Mouse (Mus musculus) midbrain, embryonic 15.5 days (tissue): Measurements from ENCODE around the gene Baz2a. TPM values are rescaled to one million over a fixed set of nuclear protein-coding genes. Genes with fewer than 3 reads are reported as not detected.
"Not testable (repeated sequence)": the region's sequence is repeated elsewhere in the genome, so short reads cannot be mapped to it uniquely, and the experiment has no call there.

Source experiments
- ATAC-seq: fragments of 200-750 bp; cut with Nextera tagmentation; replicated peaks from 2 replicates; pipeline ENCODE4 v1.8.0; 2017; ENCODE audit warnings: moderate TSS enrichment
- H3K27ac ChIP-seq: fragments of 300-500 bp; sonication (generic); 2 replicates; pipeline ENCODE4 v1.5.1; 2015; ENCODE audit warnings: mild to moderate bottlenecking, inconsistent platforms
- H3K27me3 ChIP-seq: fragments of 300-500 bp; sonication (generic); replicated peaks from 2 replicates; pipeline ENCODE4 v1.6.1; 2015; ENCODE audit warnings: inconsistent platforms
- H3K36me3 ChIP-seq: fragments of 300-500 bp; sonication (generic); replicated peaks from 2 replicates; pipeline ENCODE4 v1.6.1; 2015; ENCODE audit warnings: inconsistent platforms
- H3K4me1 ChIP-seq: fragments of 300-500 bp; sonication (generic); 2 replicates; pipeline ENCODE4 v1.6.1; 2015; ENCODE audit warnings: inconsistent platforms
- H3K4me2 ChIP-seq: fragments of 300-500 bp; sonication (generic); 2 replicates; pipeline ENCODE4 v1.6.1; 2015; ENCODE audit warnings: inconsistent platforms, mild to moderate bottlenecking, moderate library complexity
- H3K4me3 ChIP-seq: fragments of 300-500 bp; sonication (generic); 2 replicates; pipeline ENCODE4 v1.5.1; 2015; ENCODE audit warnings: mild to moderate bottlenecking, inconsistent platforms
- H3K9ac ChIP-seq: fragments of 300-500 bp; sonication (generic); 2 replicates; pipeline ENCODE4 v1.6.1; 2015; ENCODE audit warnings: mild to moderate bottlenecking, inconsistent platforms
- H3K9me3 ChIP-seq: fragments of 300-500 bp; sonication (generic); 2 replicates; pipeline ENCODE4 v1.6.1; 2016; ENCODE audit warnings: inconsistent platforms
- WGBS: fragments of 180-500 bp; shearing (Covaris S2); methylation state at CpG from one replicate; pipeline ENCODE4 v1.1.7; 2015; ENCODE audit warnings: mixed read lengths; 5-methylcytosine and 5-hydroxymethylcytosine counted together
- polyA plus RNA-seq: library from polyadenylated mRNA; unstranded; fragments of >200 nt; fragmentation: Nextera tagmentation; extraction: Ambion mirVana; gene quantifications from 2 replicates; pipeline ENCODE4 v1.2.1, GENCODE M21; 2015

Baz2a gene
- polyA plus RNA-seq, 1 experiment from 2014 or later: 10.9 TPM

DNA sequence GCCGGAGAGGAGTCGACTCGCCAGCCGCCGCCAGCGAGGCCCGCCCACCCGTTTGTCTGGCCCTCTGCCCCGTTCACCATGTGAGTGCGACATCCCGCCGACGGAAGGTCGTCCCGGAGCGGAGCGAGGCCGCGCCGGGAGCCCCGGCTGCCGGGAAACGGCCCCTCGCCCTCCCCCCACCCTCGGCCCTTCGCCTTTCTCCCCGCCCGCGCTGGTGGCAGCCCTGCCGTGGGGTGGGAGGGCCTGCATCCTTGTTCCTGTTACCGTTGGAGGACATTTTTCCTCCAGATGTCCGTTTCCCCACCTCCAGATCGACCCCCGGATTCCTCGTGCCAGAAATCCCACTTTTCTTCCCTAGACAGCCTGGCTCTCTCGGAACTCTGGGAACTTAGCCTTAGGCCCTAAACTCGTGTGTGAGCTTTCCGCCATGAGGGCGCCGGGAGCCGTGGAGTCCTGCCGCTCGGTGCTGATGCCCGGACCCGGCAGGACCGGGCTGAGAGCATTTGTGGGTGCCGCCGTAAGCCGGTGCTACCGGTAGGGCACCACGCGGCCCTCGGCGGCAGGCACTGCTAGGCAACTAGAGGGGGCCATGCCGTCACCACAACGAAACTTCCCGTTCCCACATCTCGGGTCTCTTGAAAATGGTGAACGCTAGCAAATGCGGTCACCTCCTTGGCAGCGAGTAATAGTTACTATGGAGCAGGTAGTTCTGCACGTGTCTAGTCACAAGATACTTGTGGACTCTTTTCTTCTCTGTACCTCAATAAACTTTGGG is 32.0 kb upstream of the Baz2a start:
- Histone ChIP-seq H3K4me1 (peaks cover 27% of the 10 kb centered on the region), H3K9ac (peak overlapping the region; percentile 97), H3K36me3 (no peaks in the 10 kb centered on the region), H3K9me3 (no peaks in the 10 kb centered on the region), H3K4me2 (peak overlapping the region; percentile 73), H3K4me3 (peak overlapping the region; percentile 65), H3K27ac (peak overlapping the region; percentile 99), H3K27me3 (no peaks in the 10 kb centered on the region)
- under 1% methylated on average over 55 of the region's 62 CpGs for WGBS
- peak; percentile 79 for ATAC-seq

DNA sequence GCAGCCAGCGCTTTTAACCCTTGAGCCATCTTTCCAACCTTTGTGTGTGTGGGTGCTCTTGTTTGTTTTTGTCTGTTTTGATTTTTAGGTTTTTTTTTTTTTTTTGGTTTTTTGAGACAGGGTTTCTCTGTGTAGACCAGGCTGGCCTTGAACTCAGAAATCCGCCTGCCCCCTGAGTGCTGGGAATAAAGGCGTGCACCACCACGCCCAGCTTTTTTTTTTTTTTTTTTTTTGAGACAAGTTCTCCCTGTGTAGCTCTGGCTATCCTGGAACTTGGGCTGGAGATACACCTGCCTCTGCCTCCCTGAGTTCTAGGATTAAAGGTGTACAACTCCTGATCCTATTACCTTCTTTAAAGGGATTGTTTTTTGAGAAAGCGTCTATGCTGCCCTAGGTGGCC is 30.3 kb upstream of the Baz2a start:
- Histone ChIP-seq H3K27ac (no peak overlapping the region), H3K9me3 (no peaks in the 10 kb centered on the region), H3K4me2 (peak overlapping the region; percentile 73), H3K9ac (no peak overlapping the region), H3K27me3 (no peaks in the 10 kb centered on the region), H3K4me3 (peak overlapping the region; percentile 65; the same call in 1 of the 2 replicates), H3K4me1 (peaks cover 27% of the 10 kb centered on the region), H3K36me3 (no peaks in the 10 kb centered on the region)
- 85% methylated on average over 5 of the region's 5 CpGs for WGBS
- ATAC-seq: no peak

DNA sequence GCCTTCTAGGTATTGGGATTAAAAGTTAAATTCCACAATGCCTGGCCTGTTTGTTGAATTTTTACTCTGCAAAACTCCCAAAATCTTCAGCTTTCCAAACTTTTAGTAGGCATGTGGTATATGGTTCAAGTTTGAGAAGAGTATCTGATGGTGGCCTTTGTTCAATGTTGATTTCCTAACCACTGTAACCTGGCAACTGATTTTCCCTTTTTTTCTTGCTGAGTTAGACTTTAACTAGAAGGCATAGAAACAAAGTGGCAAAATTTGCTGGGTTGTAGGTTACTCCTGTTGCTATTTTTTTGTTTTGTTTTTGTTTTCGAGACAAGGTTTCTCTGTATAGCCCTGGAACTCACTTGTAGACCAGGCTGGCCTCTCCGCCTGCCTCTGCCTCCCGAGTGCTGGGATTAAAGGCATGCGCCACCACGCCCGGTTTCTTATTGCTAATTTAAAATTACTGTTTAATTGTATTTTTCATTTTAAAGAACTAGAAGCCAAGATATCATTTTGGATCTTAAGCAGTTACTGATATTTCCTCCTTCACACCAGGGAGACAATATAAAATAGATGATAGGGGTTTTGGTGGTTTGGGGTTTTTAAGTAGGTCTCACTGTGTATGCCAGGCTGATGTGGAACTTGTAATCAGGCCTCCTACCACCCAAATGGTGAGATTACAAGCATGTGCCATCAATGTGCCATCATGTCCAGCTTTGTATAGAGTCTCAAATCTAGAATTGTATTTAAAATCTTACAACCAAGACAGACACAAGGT is 29.0 kb upstream of the Baz2a start:
- H3K9me3 ChIP-seq: no peaks in the 10 kb centered on the region
- 94% methylated on average over 6 of the region's 6 CpGs for WGBS
- ATAC-seq: no peak

DNA sequence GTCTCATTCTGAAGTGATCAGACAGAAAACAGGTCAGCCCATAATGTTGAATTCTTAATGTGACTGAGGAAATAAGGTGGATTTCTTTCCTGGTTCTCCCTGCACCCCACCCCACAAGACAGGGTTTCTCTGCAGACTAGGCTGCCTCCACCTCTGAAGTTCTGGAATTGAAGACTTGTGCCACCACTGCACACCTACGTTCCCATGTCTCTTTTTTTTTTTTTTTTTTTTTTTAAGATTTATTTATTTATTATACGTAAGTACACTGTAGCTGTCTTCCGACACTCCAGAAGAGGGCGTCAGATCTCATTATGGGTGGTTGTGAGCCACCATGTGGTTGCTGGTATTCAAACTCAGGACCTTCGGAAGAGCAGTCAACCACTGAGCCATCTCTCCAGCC is 25.3 kb upstream of the Baz2a start:
- Histone ChIP-seq H3K27me3 (no peaks in the 10 kb centered on the region), H3K9me3 (no peaks in the 10 kb centered on the region), H3K4me2 (no peak overlapping the region), H3K4me3 (no peak overlapping the region), H3K27ac (no peak overlapping the region), H3K36me3 (peaks cover 17% of the 10 kb centered on the region), H3K4me1 (peaks cover 7% of the 10 kb centered on the region), H3K9ac (no peak overlapping the region)
- no peak for ATAC-seq
- 92% methylated on average over 5 of the region's 5 CpGs for WGBS

More for the DNA sequence above, 29.0 kb upstream of the Baz2a start:
- H3K36me3 ChIP-seq: no peaks in the 10 kb centered on the region
- H3K4me3 ChIP-seq: no peak overlapping the region
- no peak overlapping the region for H3K27ac ChIP-seq
- peaks cover 27% of the 10 kb centered on the region for H3K4me1 ChIP-seq
- no peak overlapping the region for H3K9ac ChIP-seq
- no peak overlapping the region for H3K4me2 ChIP-seq
- no peaks in the 10 kb centered on the region for H3K27me3 ChIP-seq

DNA sequence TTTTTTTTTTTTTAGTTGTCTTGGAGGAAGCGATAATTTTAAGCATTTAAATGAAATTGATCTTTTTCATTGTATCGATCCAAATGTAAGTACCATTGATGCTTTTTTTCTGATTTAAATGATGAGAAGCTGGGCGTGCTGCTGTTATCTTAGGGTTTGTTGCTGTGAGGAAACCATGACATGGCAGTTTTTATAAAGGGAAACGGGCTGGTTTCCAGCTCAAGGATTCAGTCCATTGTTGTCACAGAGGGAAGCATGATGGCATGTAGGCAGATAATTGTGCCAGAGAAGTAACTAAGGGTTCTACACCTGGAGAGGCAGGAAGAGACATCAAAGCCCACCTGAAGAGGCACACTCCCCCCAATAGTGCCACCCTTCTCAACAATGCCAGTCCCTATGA is 22.2 kb upstream of the Baz2a start:
- no peak overlapping the region for H3K27ac ChIP-seq
- 92% methylated on average over 4 of the region's 4 CpGs for WGBS
- no peak overlapping the region for H3K4me2 ChIP-seq
- no peaks in the 10 kb centered on the region for H3K27me3 ChIP-seq
- no peaks in the 10 kb centered on the region for H3K4me1 ChIP-seq
- ATAC-seq: no peak
- H3K4me3 ChIP-seq: no peak overlapping the region
- peaks cover 39% of the 10 kb centered on the region for H3K36me3 ChIP-seq
- no peak overlapping the region for H3K9ac ChIP-seq
- no peaks in the 10 kb centered on the region for H3K9me3 ChIP-seq

DNA sequence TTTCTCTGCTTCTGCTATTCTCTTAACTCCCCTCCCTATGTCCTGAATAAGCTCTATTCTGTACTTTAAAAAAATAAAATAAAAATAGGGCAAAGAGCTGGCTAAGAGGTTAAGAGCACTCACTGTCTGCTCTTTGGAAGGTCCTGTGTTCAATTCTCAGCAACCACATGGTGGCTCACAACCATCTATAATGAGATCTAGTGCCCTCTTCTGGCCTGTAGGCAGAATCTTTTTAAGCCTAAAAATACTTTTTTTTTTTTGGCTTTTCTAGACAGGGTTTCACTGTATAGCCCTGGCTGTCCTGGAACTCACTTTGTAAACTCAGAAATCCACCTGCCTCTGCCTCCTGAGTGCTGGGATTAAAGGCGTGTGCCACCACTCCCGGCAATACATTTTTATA is 20.9 kb upstream of the Baz2a start:
- H3K27ac ChIP-seq, H3K9me3 ChIP-seq, H3K4me3 ChIP-seq, H3K27me3 ChIP-seq, H3K4me2 ChIP-seq, H3K4me1 ChIP-seq, H3K9ac ChIP-seq, ATAC-seq: not testable (repeated sequence)
- 98% methylated on average over 2 of the region's 2 CpGs for WGBS
- peaks cover 44% of the 10 kb centered on the region for H3K36me3 ChIP-seq

DNA sequence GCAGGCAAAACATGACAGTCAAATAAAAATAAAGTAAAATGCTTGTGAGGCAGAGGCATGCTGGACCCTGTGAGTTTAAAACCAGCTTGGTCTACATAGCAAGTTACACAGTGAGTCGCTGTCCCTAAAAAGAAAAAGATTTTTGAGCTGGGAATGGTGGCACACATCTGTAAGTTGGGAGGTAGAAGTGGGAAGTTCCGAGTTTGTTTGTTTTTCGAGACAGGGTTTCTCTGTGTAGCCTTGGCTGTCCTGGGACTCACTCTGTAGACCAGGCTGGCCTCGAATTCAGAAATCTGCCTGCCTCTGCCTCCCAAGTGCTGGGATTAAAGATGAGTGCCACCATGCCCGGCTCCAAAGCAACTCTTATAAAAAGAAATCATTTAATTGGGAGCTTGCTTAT is 13.1 kb upstream of the Baz2a start:
- peaks cover 22% of the 10 kb centered on the region for H3K36me3 ChIP-seq
- not testable (repeated sequence) for ATAC-seq, H3K9me3 ChIP-seq, H3K4me3 ChIP-seq, H3K27me3 ChIP-seq, H3K9ac ChIP-seq, H3K4me1 ChIP-seq, H3K4me2 ChIP-seq, H3K27ac ChIP-seq
- 84% methylated on average over 5 of the region's 5 CpGs for WGBS

DNA sequence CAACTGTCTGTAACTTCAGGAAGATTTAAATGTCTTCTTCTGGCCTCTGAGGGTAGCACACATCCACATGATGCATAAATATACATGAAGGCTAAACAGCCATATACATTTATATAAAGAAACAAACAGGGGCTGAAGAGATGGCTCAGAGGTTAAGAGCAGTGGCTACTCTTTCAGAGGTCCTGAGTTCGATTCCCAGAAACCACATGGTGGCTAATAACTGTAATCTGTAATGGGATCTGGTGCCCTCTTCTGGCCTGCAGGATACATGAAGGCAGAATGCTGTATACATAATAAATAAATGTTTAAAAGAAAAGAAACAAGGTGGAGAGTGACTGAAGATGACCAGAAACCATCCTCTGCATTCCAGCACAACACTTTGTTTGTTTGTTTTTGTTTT is 10.9 kb upstream of the Baz2a start:
- H3K27ac ChIP-seq: no peak overlapping the region
- no peaks in the 10 kb centered on the region for H3K9me3 ChIP-seq
- H3K4me2 ChIP-seq: no peak overlapping the region
- no peaks in the 10 kb centered on the region for H3K27me3 ChIP-seq
- ATAC-seq: no peak
- H3K4me3 ChIP-seq: no peak overlapping the region
- peaks cover 22% of the 10 kb centered on the region for H3K4me1 ChIP-seq
- H3K9ac ChIP-seq: no peak overlapping the region
- WGBS: 90% methylated on average over 1 of the region's 1 CpGs
- H3K36me3 ChIP-seq: peaks cover 17% of the 10 kb centered on the region

DNA sequence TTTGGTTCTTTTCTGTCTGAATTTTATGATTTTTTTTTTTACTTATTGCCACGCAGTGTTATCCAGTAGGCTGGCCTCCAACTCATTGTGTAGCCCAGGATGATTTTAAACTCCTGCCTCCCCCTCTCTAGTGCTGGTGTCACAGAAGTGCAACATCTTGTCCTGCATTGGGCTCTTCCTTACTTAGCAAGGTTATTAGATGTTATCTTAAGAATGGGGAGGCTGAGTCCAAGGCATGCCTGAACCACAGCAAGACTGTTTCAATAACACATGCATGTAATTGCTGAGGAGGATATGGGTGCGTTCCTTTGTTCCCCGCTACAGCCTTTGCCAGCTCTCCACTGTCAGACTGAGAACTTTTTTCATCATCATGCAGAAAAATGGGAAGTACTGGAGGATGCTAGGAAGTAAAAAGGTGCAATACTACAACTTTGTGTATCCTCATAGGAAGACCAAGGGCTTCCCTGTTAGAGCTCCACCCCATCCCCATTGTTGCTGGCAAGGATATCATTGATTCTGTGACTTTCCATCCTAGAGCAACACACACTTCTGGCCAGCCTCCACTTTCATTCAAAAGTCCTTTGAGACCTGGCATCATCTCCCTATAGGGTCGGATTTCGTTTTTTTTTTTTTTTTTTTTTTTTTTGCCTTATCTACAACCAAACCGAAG is 9.4 kb upstream of the Baz2a start:
- H3K27ac ChIP-seq: peak overlapping the region; percentile 90
- peak overlapping the region; percentile 75; the same call in 1 of the 2 replicates for H3K9ac ChIP-seq
- H3K9me3 ChIP-seq: no peaks in the 10 kb centered on the region
- WGBS: 68% methylated on average over 6 of the region's 6 CpGs
- H3K27me3 ChIP-seq: no peaks in the 10 kb centered on the region
- peak overlapping the region; percentile 70 for H3K4me3 ChIP-seq
- H3K36me3 ChIP-seq: peaks cover 29% of the 10 kb centered on the region
- peak overlapping the region; percentile 69 for H3K4me2 ChIP-seq
- no peak for ATAC-seq
- peaks cover 31% of the 10 kb centered on the region for H3K4me1 ChIP-seq

DNA sequence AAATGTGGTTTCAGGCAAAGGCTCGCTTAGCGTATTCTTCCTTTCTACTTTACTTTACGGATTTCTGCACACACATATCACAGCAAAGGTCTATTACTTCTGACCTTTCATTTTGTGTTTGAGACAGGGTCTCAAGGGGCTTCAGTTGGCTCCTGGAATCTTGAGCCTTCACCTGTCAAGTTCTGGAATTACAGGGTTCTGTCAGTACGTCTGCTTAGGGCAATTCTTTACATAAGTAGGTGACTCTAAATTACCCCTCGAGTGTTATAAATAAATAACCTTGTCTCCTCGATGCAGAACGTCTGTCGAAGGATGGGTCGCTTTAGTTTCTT is 8.9 kb upstream of the Baz2a start:
- peak overlapping the region; percentile 75 for H3K9ac ChIP-seq
- H3K27me3 ChIP-seq: no peaks in the 10 kb centered on the region
- H3K27ac ChIP-seq: peak overlapping the region; percentile 90
- H3K9me3 ChIP-seq: no peaks in the 10 kb centered on the region
- peak overlapping the region; percentile 69 for H3K4me2 ChIP-seq
- peaks cover 31% of the 10 kb centered on the region for H3K4me1 ChIP-seq
- WGBS: 16% methylated on average over 9 of the region's 9 CpGs
- peaks cover 25% of the 10 kb centered on the region for H3K36me3 ChIP-seq
- H3K4me3 ChIP-seq: peak overlapping the region; percentile 70
- no peak for ATAC-seq

DNA sequence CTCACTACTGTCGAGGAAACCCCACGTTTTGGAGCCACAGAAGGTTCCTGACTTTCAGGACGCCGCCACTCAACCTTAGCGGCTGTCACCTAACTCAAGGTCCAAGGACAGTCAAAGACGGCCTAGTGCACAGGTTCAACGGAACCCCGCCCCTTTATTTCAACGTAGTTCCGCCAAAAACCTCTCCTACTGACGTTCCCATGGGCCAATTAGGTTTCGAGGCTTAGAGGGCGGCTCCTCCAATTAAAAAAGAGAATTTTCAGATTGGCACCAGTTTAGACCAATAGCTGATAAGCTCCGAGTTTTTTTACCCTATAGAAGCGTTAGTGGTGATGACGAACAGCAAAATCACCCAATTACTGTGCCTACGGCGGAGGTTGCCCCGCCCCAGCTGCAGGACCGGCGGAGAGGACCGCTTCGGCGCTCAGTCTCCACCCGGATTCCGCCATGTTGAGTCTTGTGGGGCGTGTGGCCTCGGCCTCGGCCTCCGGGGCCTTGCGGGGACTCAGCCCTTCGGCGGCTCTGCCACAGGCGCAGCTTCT is 8.4 kb upstream of the Baz2a start, which contains the start of gene Atp5b:
TSS of gene Atp5b (plus strand) at position 394 of the 542 bp plus-strand sequence.
- WGBS: under 1% methylated on average over 34 of the region's 34 CpGs
- ATAC-seq: peak; percentile 99
- Histone ChIP-seq H3K4me1 (peaks cover 31% of the 10 kb centered on the region), H3K27me3 (no peaks in the 10 kb centered on the region), H3K4me3 (peak within 1 kb of the TSS; percentile 70), H3K36me3 (peaks cover 27% of the 10 kb centered on the region), H3K4me2 (peak within 1 kb of the TSS; percentile 78), H3K9ac (peak within 1 kb of the TSS; percentile 84), H3K9me3 (no peaks in the 10 kb centered on the region), H3K27ac (peak within 1 kb of the TSS; percentile 91)

DNA sequence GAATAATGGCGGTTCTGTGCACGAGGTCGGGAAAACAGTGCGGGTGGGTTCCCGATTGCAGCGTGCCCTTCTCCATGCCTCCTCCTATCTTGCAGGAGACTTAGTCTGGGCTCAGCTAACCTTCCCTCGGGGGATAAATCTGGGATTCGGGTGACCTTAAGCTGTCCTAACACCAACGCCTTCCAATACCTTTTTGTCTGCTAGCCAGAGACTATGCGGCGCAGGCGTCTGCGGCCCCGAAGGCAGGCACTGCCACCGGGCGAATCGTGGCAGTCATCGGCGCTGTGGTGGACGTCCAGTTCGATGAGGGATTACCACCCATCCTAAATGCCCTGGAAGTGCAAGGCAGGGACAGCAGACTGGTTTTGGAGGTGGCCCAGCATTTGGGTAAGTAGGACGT is 7.7 kb upstream of the Baz2a start:
- peaks cover 35% of the 10 kb centered on the region for H3K36me3 ChIP-seq
- peak overlapping the region; percentile 84 for H3K9ac ChIP-seq
- peak; percentile 15 for ATAC-seq
- H3K4me3 ChIP-seq: peak overlapping the region; percentile 70
- no peaks in the 10 kb centered on the region for H3K9me3 ChIP-seq
- under 1% methylated on average over 22 of the region's 22 CpGs for WGBS
- H3K27me3 ChIP-seq: no peaks in the 10 kb centered on the region
- H3K4me2 ChIP-seq: peak overlapping the region; percentile 78
- H3K4me1 ChIP-seq: peaks cover 31% of the 10 kb centered on the region
- peak overlapping the region; percentile 91 for H3K27ac ChIP-seq
